Mouse (Mus musculus) CH12F3 (cell line): ENCODE results near the gene Rdm1.
"Not testable (repeated sequence)": the region's sequence is repeated elsewhere in the genome, so short reads cannot be mapped to it uniquely, and the experiment has no call there.

Experiments
- in situ Hi-C: fragments of 300-500 bp; cut with MboI; formaldehyde crosslinking; loops from 2 replicates; pipeline ENCODE4 v1.14.3; 2020; ENCODE audit warnings: low sequenced_read_pairs

Rdm1 gene

GRCm38 (mm10) chr11:101626995-101627856 is at the start of gene Rdm1:
Gene Rdm1 (plus strand): TSS chr11:101627195.
- in situ Hi-C loops = no loop called here

- in situ Hi-C loops = no loop called here
Measured at GRCm38 (mm10) chr11:101581081-101581764, 45.8 kb upstream of the Rdm1 start.

GRCm38 (mm10) chr11:101582054-101583035 is 44.6 kb upstream of the Rdm1 start, which contains the start of gene Tmem106a:
Gene Tmem106a (plus strand): TSS chr11:101582242.
- in situ Hi-C loops = no loop called here

- in situ Hi-C loops = no loop called here
Measured at GRCm38 (mm10) chr11:101583205-101583604, 43.8 kb upstream of the Rdm1 start.

- in situ Hi-C loops = not testable (repeated sequence)
Measured at GRCm38 (mm10) chr11:101585031-101585430, 42.0 kb upstream of the Rdm1 start.

GRCm38 (mm10) chr11:101585805-101586204 is 41.2 kb upstream of the Rdm1 start:
- in situ Hi-C loops = no loop called here

- in situ Hi-C loops = no loop called here
Measured at GRCm38 (mm10) chr11:101587676-101588075, 39.3 kb upstream of the Rdm1 start.

GRCm38 (mm10) chr11:101588868-101589267 is 38.1 kb upstream of the Rdm1 start:
- in situ Hi-C loops = no loop called here

GRCm38 (mm10) chr11:101589444-101589843 is 37.6 kb upstream of the Rdm1 start:
- in situ Hi-C loops = no loop called here

- in situ Hi-C loops = no loop called here
Measured at GRCm38 (mm10) chr11:101589989-101590624, 36.9 kb upstream of the Rdm1 start.

GRCm38 (mm10) chr11:101599156-101599555 is 27.8 kb upstream of the Rdm1 start, which contains the start of gene Gm11634:
Gene Gm11634 (minus strand): TSS chr11:101599256.
- in situ Hi-C loops = no loop called here

GRCm38 (mm10) chr11:101602491-101602890 is 24.5 kb upstream of the Rdm1 start:
- in situ Hi-C loops = no loop called here

- in situ Hi-C loops = no loop called here
Measured at GRCm38 (mm10) chr11:101604116-101604515, 22.9 kb upstream of the Rdm1 start.

- in situ Hi-C loops = not testable (repeated sequence)
Measured at GRCm38 (mm10) chr11:101604531-101605453, 22.2 kb upstream of the Rdm1 start.

GRCm38 (mm10) chr11:101607134-101607533 is 19.9 kb upstream of the Rdm1 start:
- in situ Hi-C loops = not testable (repeated sequence)

- in situ Hi-C loops = no loop called here
Measured at GRCm38 (mm10) chr11:101610445-101610844, 16.6 kb upstream of the Rdm1 start.

- in situ Hi-C loops = no loop called here
Measured at GRCm38 (mm10) chr11:101613596-101613995, 13.4 kb upstream of the Rdm1 start.

GRCm38 (mm10) chr11:101614116-101614515 is 12.9 kb upstream of the Rdm1 start:
- in situ Hi-C loops = no loop called here

GRCm38 (mm10) chr11:101615380-101615779 is 11.6 kb upstream of the Rdm1 start:
- in situ Hi-C loops = no loop called here
